Mouse (Mus musculus) forebrain, embryonic 16.5 days (tissue): ENCODE measurements around the gene Eif2s3x. TPM values are rescaled to one million over a fixed set of nuclear protein-coding genes. Genes with fewer than 3 reads are reported as not detected.
"Not testable (repeated sequence)": the region's sequence is repeated elsewhere in the genome, so short reads cannot be mapped to it uniquely, and the experiment has no call there.

Experiments
- ATAC-seq: fragments of 200-750 bp; cut with Nextera tagmentation; 2 replicates; pipeline ENCODE4 v1.8.0; 2017; ENCODE audit warnings: mild to moderate bottlenecking, moderate library complexity
- H3K27ac ChIP-seq: fragments of 300-500 bp; sonication (generic); 2 replicates; pipeline ENCODE4 v1.5.1; 2014; ENCODE audit warnings: low read length, control low read depth
- H3K27me3 ChIP-seq: fragments of 300-500 bp; sonication (generic); replicated peaks from 2 replicates; pipeline ENCODE4 v1.6.1; 2014; ENCODE audit warnings: low read length; ENCODE audit not compliant: control insufficient read depth, insufficient read depth
- H3K36me3 ChIP-seq: fragments of 300-500 bp; sonication (generic); 2 replicates; pipeline ENCODE4 v1.6.1; 2014; ENCODE audit not compliant: control insufficient read depth, insufficient read depth
- H3K4me1 ChIP-seq: fragments of 300-500 bp; sonication (generic); replicated peaks from 2 replicates; pipeline ENCODE4 v1.6.1; 2014; ENCODE audit warnings: low read length; ENCODE audit not compliant: control insufficient read depth, insufficient read depth
- H3K4me2 ChIP-seq: fragments of 300-500 bp; sonication (generic); 2 replicates; pipeline ENCODE4 v1.6.1; 2014; ENCODE audit warnings: mild to moderate bottlenecking, low read length, control low read depth
- H3K4me3 ChIP-seq: fragments of 300-500 bp; sonication (generic); replicated peaks from 2 replicates; pipeline ENCODE4 v1.5.1; 2014; ENCODE audit warnings: mild to moderate bottlenecking, low read length, control low read depth
- H3K9ac ChIP-seq: fragments of 300-500 bp; sonication (generic); replicated peaks from 2 replicates; pipeline ENCODE4 v1.6.1; 2014; ENCODE audit warnings: low read depth, low read length, control low read depth
- H3K9me3 ChIP-seq: fragments of 300-500 bp; sonication (generic); 2 replicates; pipeline ENCODE4 v1.6.1; 2016; ENCODE audit warnings: low read length; ENCODE audit not compliant: control insufficient read depth
- WGBS: fragments of 180-500 bp; shearing (Covaris S2); extraction: QIAGEN DNeasy Blood & Tissue Kit; methylation state at CpG from one replicate; pipeline ENCODE4 v1.1.7; 2014; 5-methylcytosine and 5-hydroxymethylcytosine counted together
- polyA plus RNA-seq: library from polyadenylated mRNA; unstranded; fragments of >200 nt; fragmentation: Nextera tagmentation; extraction: Ambion mirVana; gene quantifications from 2 replicates; pipeline ENCODE4 v1.2.1, GENCODE M21; 2015

Gene Eif2s3x
- polyA plus RNA-seq, 1 experiment from 2014 or later = 106 TPM

- not testable (repeated sequence) for H3K4me2 ChIP-seq, H3K27ac ChIP-seq, ATAC-seq, H3K9ac ChIP-seq, H3K4me3 ChIP-seq, H3K27me3 ChIP-seq, H3K9me3 ChIP-seq, H3K4me1 ChIP-seq
- WGBS = 66% methylated on average over 4 of the region's 4 CpGs
- peaks cover 36% of the 10 kb centered on the region for H3K36me3 ChIP-seq
Measured at GRCm38 (mm10) chrX:94193901-94194300, 18.8 kb downstream of the Eif2s3x start.

- Histone ChIP-seq H3K4me3 (no peak overlapping the region), H3K4me1 (no peaks in the 10 kb centered on the region), H3K4me2 (no peak overlapping the region), H3K36me3 (no peaks in the 10 kb centered on the region), H3K27me3 (peaks cover 8% of the 10 kb centered on the region), H3K9ac (no peak overlapping the region), H3K9me3 (no peaks in the 10 kb centered on the region), H3K27ac (no peak overlapping the region)
- ATAC-seq = no peak
- 45% methylated on average over 1 of the region's 1 CpGs for WGBS
Measured at GRCm38 (mm10) chrX:94185156-94185555, 27.5 kb downstream of the Eif2s3x start.

GRCm38 (mm10) chrX:94183814-94184213, 28.8 kb downstream of the Eif2s3x start:
- Histone ChIP-seq H3K9me3 (no peaks in the 10 kb centered on the region), H3K27ac (no peak overlapping the region), H3K27me3 (peaks cover 8% of the 10 kb centered on the region), H3K4me1 (no peaks in the 10 kb centered on the region), H3K4me2 (no peak overlapping the region), H3K9ac (no peak overlapping the region), H3K4me3 (no peak overlapping the region), H3K36me3 (no peaks in the 10 kb centered on the region)
- no peak for ATAC-seq
- WGBS = 6% methylated on average over 1 of the region's 3 CpGs

GRCm38 (mm10) chrX:94177715-94178340, 34.8 kb downstream of the Eif2s3x start:
- Histone ChIP-seq H3K4me1 (no peaks in the 10 kb centered on the region), H3K36me3 (no peaks in the 10 kb centered on the region), H3K27me3 (peaks cover 21% of the 10 kb centered on the region), H3K4me2 (peak overlapping the region; percentile 47), H3K9me3 (no peaks in the 10 kb centered on the region), H3K27ac (peak overlapping the region; percentile 98), H3K4me3 (peak overlapping the region; percentile 62), H3K9ac (peak overlapping the region; percentile 60)
- ATAC-seq = peak; percentile 98
- WGBS = 0% methylated on average over 43 of the region's 55 CpGs

GRCm38 (mm10) chrX:94169348-94169747, 43.3 kb downstream of the Eif2s3x start:
- ATAC-seq = no peak
- Histone ChIP-seq H3K27ac (no peak overlapping the region), H3K27me3 (peaks cover 22% of the 10 kb centered on the region), H3K9me3 (no peaks in the 10 kb centered on the region), H3K9ac (no peak overlapping the region), H3K4me1 (no peaks in the 10 kb centered on the region), H3K36me3 (no peaks in the 10 kb centered on the region), H3K4me3 (no peak overlapping the region), H3K4me2 (no peak overlapping the region)
- WGBS = 81% methylated on average over 6 of the region's 6 CpGs

GRCm38 (mm10) chrX:94152251-94152830, 60.3 kb downstream of the Eif2s3x start:
- no peaks in the 10 kb centered on the region for H3K36me3 ChIP-seq
- H3K27ac ChIP-seq = no peak overlapping the region
- no peak for ATAC-seq
- no peak overlapping the region for H3K4me2 ChIP-seq
- no peaks in the 10 kb centered on the region for H3K4me1 ChIP-seq
- H3K9me3 ChIP-seq = no peaks in the 10 kb centered on the region
- H3K9ac ChIP-seq = no peak overlapping the region
- H3K4me3 ChIP-seq = no peak overlapping the region
- 22% methylated on average over 11 of the region's 11 CpGs for WGBS
- peaks cover 30% of the 10 kb centered on the region for H3K27me3 ChIP-seq

GRCm38 (mm10) chrX:94150471-94150870, 62.2 kb downstream of the Eif2s3x start:
- Histone ChIP-seq H3K9ac (no peak overlapping the region), H3K4me2 (no peak overlapping the region), H3K9me3 (no peaks in the 10 kb centered on the region), H3K36me3 (no peaks in the 10 kb centered on the region), H3K4me1 (no peaks in the 10 kb centered on the region), H3K27me3 (peaks cover 35% of the 10 kb centered on the region), H3K27ac (no peak overlapping the region), H3K4me3 (no peak overlapping the region)
- WGBS = 77% methylated on average over 19 of the region's 19 CpGs
- ATAC-seq = no peak

GRCm38 (mm10) chrX:94142004-94142771, 70.5 kb downstream of the Eif2s3x start:
- H3K4me3 ChIP-seq = no peak overlapping the region
- ATAC-seq = no peak
- H3K27me3 ChIP-seq = peaks cover 20% of the 10 kb centered on the region
- H3K4me1 ChIP-seq = no peaks in the 10 kb centered on the region
- no peaks in the 10 kb centered on the region for H3K36me3 ChIP-seq
- no peak overlapping the region for H3K9ac ChIP-seq
- H3K9me3 ChIP-seq = no peaks in the 10 kb centered on the region
- H3K27ac ChIP-seq = no peak overlapping the region
- H3K4me2 ChIP-seq = no peak overlapping the region
- WGBS = 79% methylated on average over 7 of the region's 7 CpGs

- Histone ChIP-seq H3K4me3 (no peak overlapping the region), H3K4me1 (no peaks in the 10 kb centered on the region), H3K27me3 (peaks cover 20% of the 10 kb centered on the region), H3K36me3 (no peaks in the 10 kb centered on the region), H3K9me3 (no peaks in the 10 kb centered on the region), H3K9ac (no peak overlapping the region), H3K4me2 (no peak overlapping the region), H3K27ac (no peak overlapping the region)
- WGBS = 91% methylated on average over 1 of the region's 1 CpGs
- ATAC-seq = no peak
Measured at GRCm38 (mm10) chrX:94140080-94140479, 72.6 kb downstream of the Eif2s3x start.
